Mouse (Mus musculus): ENCODE measurements around the gene Dmpk. TPM values are rescaled to one million over a fixed set of nuclear protein-coding genes. Genes with fewer than 3 reads are reported as not detected.
A peak's percentile ranks its signal among the peaks of the same experiment; 100 is the strongest.

Gene Dmpk
- polyA plus RNA-seq, 1 experiment from 2014 or later = 42.4 TPM

GRCm38 (mm10) chr7:19076586-19076991, 7.1 kb upstream of the Dmpk start:
- H3K4me1 ChIP-seq = peaks cover 34% of the 10 kb centered on the region
- no peak for ATAC-seq (ENCODE audit: insufficient number of reproducible peaks, low FRiP score, low TSS enrichment, low read depth)
- peak overlapping the region; percentile 80 for H3K4me2 ChIP-seq (replicated peaks)
- WGBS = 0% methylated on average over 22 of the region's 22 CpGs
- H3K4me3 ChIP-seq (replicated peaks) = peak overlapping the region; percentile 96
- peaks cover 38% of the 10 kb centered on the region for H3K36me3 ChIP-seq
- no peaks in the 10 kb centered on the region for H3K27me3 ChIP-seq
- H3K27ac ChIP-seq (replicated peaks) = peak overlapping the region; percentile 83
- H3K9ac ChIP-seq = peak overlapping the region; percentile 100
- H3K9me3 ChIP-seq (replicated peaks) = no peaks in the 10 kb centered on the region

GRCm38 (mm10) chr7:19077761-19078160, 5.9 kb upstream of the Dmpk start:
- ATAC-seq (ENCODE audit: insufficient number of reproducible peaks, low FRiP score, low TSS enrichment, low read depth) = no peak
- Histone ChIP-seq H3K36me3 (peaks cover 49% of the 10 kb centered on the region), H3K9me3 (replicated peaks) (no peaks in the 10 kb centered on the region), H3K9ac (peak overlapping the region; percentile 100; the same call in 1 of the 2 replicates), H3K4me2 (replicated peaks) (peak overlapping the region; percentile 80), H3K27ac (replicated peaks) (no peak overlapping the region), H3K4me1 (peaks cover 46% of the 10 kb centered on the region), H3K27me3 (no peaks in the 10 kb centered on the region), H3K4me3 (replicated peaks) (peak overlapping the region; percentile 96)
- 52% methylated on average over 14 of the region's 14 CpGs for WGBS

GRCm38 (mm10) chr7:19078732-19079131, 4.9 kb upstream of the Dmpk start:
- Histone ChIP-seq H3K4me1 (peaks cover 55% of the 10 kb centered on the region), H3K9ac (no peak overlapping the region), H3K27me3 (no peaks in the 10 kb centered on the region), H3K36me3 (peaks cover 49% of the 10 kb centered on the region), H3K4me2 (replicated peaks) (no peak overlapping the region), H3K9me3 (replicated peaks) (no peaks in the 10 kb centered on the region), H3K27ac (replicated peaks) (no peak overlapping the region), H3K4me3 (replicated peaks) (no peak overlapping the region)
- 86% methylated on average over 3 of the region's 3 CpGs for WGBS
- no peak for ATAC-seq (ENCODE audit: insufficient number of reproducible peaks, low FRiP score, low TSS enrichment, low read depth)

GRCm38 (mm10) chr7:19080451-19080950, 3.1 kb upstream of the Dmpk start:
- H3K36me3 ChIP-seq = peaks cover 49% of the 10 kb centered on the region
- no peaks in the 10 kb centered on the region for H3K27me3 ChIP-seq

GRCm38 (mm10) chr7:19082171-19082570, 1.5 kb upstream of the Dmpk start:
- WGBS = 80% methylated on average over 4 of the region's 4 CpGs
- H3K4me3 ChIP-seq (replicated peaks) = no peak overlapping the region
- H3K36me3 ChIP-seq = peaks cover 49% of the 10 kb centered on the region
- no peak for ATAC-seq (ENCODE audit: insufficient number of reproducible peaks, low FRiP score, low TSS enrichment, low read depth)
- no peak overlapping the region for H3K9ac ChIP-seq
- no peaks in the 10 kb centered on the region for H3K27me3 ChIP-seq
- peak overlapping the region; percentile 52; the same call in 1 of the 2 replicates for H3K27ac ChIP-seq (replicated peaks)
- H3K4me1 ChIP-seq = peaks cover 75% of the 10 kb centered on the region
- no peaks in the 10 kb centered on the region for H3K9me3 ChIP-seq (replicated peaks)
- no peak overlapping the region for H3K4me2 ChIP-seq (replicated peaks)

More at GRCm38 (mm10) chr7:19080451-19080950, 3.1 kb upstream of the Dmpk start:
- ATAC-seq (ENCODE audit: insufficient number of reproducible peaks, low FRiP score, low TSS enrichment, low read depth) = no peak
- Histone ChIP-seq H3K4me1 (peaks cover 69% of the 10 kb centered on the region), H3K4me3 (replicated peaks) (no peak overlapping the region), H3K4me2 (replicated peaks) (no peak overlapping the region), H3K27ac (replicated peaks) (no peak overlapping the region), H3K9me3 (replicated peaks) (no peaks in the 10 kb centered on the region), H3K9ac (no peak overlapping the region)
- WGBS = 84% methylated on average over 19 of the region's 19 CpGs

- H3K4me3 ChIP-seq (replicated peaks) = no peak overlapping the region
- H3K27ac ChIP-seq (replicated peaks) = peak overlapping the region; percentile 52
- no peaks in the 10 kb centered on the region for H3K27me3 ChIP-seq
- no peak overlapping the region for H3K9ac ChIP-seq
- no peaks in the 10 kb centered on the region for H3K9me3 ChIP-seq (replicated peaks)
- 34% methylated on average over 6 of the region's 6 CpGs for WGBS
- ATAC-seq (ENCODE audit: insufficient number of reproducible peaks, low FRiP score, low TSS enrichment, low read depth) = no peak
- peak overlapping the region; percentile 34 for H3K4me2 ChIP-seq (replicated peaks)
- peaks cover 65% of the 10 kb centered on the region for H3K4me1 ChIP-seq
- H3K36me3 ChIP-seq = peaks cover 55% of the 10 kb centered on the region
These were observed 553 bp upstream of the Dmpk start for GRCm38 (mm10) chr7:19083096-19083495.

- no peak for ATAC-seq (ENCODE audit: insufficient number of reproducible peaks, low FRiP score, low TSS enrichment, low read depth)
- H3K9me3 ChIP-seq (replicated peaks) = no peaks in the 10 kb centered on the region
- H3K4me3 ChIP-seq (replicated peaks) = peak overlapping the region; percentile 32
- H3K4me2 ChIP-seq (replicated peaks) = peak overlapping the region; percentile 34
- H3K27me3 ChIP-seq = no peaks in the 10 kb centered on the region
- WGBS = 64% methylated on average over 6 of the region's 6 CpGs
- H3K36me3 ChIP-seq = peaks cover 49% of the 10 kb centered on the region
- 0 out of 2 replicates have a peak overlapping the region, but pooled peaks have one; percentile 4 for H3K9ac ChIP-seq
- H3K4me1 ChIP-seq = peaks cover 64% of the 10 kb centered on the region
- peak overlapping the region; percentile 52 for H3K27ac ChIP-seq (replicated peaks)
These were observed 675 bp downstream of the Dmpk start for GRCm38 (mm10) chr7:19084277-19084771.

- Histone ChIP-seq H3K4me1 (peaks cover 64% of the 10 kb centered on the region), H3K9ac (no peak overlapping the region; the same call in 1 of the 2 replicates), H3K4me3 (replicated peaks) (peak overlapping the region; percentile 32), H3K27ac (replicated peaks) (peak overlapping the region; percentile 52; the same call in 1 of the 2 replicates), H3K4me2 (replicated peaks) (peak overlapping the region; percentile 34), H3K27me3 (no peaks in the 10 kb centered on the region), H3K9me3 (replicated peaks) (no peaks in the 10 kb centered on the region), H3K36me3 (peaks cover 48% of the 10 kb centered on the region)
- no peak for ATAC-seq (ENCODE audit: insufficient number of reproducible peaks, low FRiP score, low TSS enrichment, low read depth)
- WGBS = 27% methylated on average over 8 of the region's 9 CpGs
These were observed 1.3 kb downstream of the Dmpk start for GRCm38 (mm10) chr7:19084921-19085473.

GRCm38 (mm10) chr7:19085495-19085894, 1.8 kb downstream of the Dmpk start:
- Histone ChIP-seq H3K4me3 (replicated peaks) (peak overlapping the region; percentile 32), H3K27ac (replicated peaks) (peak overlapping the region; percentile 52), H3K36me3 (peaks cover 46% of the 10 kb centered on the region), H3K4me2 (replicated peaks) (peak overlapping the region; percentile 34), H3K27me3 (no peaks in the 10 kb centered on the region), H3K4me1 (peaks cover 63% of the 10 kb centered on the region), H3K9me3 (replicated peaks) (no peaks in the 10 kb centered on the region), H3K9ac (no peak overlapping the region; the same call in 1 of the 2 replicates)
- ATAC-seq (ENCODE audit: insufficient number of reproducible peaks, low FRiP score, low TSS enrichment, low read depth) = no peak
- WGBS = 15% methylated on average over 6 of the region's 6 CpGs

GRCm38 (mm10) chr7:19086042-19086441, 2.4 kb downstream of the Dmpk start:
- H3K9ac ChIP-seq = no peak overlapping the region
- peaks cover 41% of the 10 kb centered on the region for H3K36me3 ChIP-seq
- no peaks in the 10 kb centered on the region for H3K9me3 ChIP-seq (replicated peaks)
- ATAC-seq (ENCODE audit: insufficient number of reproducible peaks, low FRiP score, low TSS enrichment, low read depth) = no peak
- no peaks in the 10 kb centered on the region for H3K27me3 ChIP-seq
- 19% methylated on average over 14 of the region's 14 CpGs for WGBS
- H3K27ac ChIP-seq (replicated peaks) = peak overlapping the region; percentile 52; the same call in 1 of the 2 replicates
- H3K4me2 ChIP-seq (replicated peaks) = peak overlapping the region; percentile 34
- peak overlapping the region; percentile 32 for H3K4me3 ChIP-seq (replicated peaks)
- peaks cover 58% of the 10 kb centered on the region for H3K4me1 ChIP-seq

GRCm38 (mm10) chr7:19086760-19087159, 3.1 kb downstream of the Dmpk start:
- peaks cover 56% of the 10 kb centered on the region for H3K4me1 ChIP-seq
- ATAC-seq (ENCODE audit: insufficient number of reproducible peaks, low FRiP score, low TSS enrichment, low read depth) = no peak
- no peak overlapping the region for H3K27ac ChIP-seq (replicated peaks)
- H3K4me3 ChIP-seq (replicated peaks) = no peak overlapping the region
- WGBS = 63% methylated on average over 18 of the region's 18 CpGs
- no peak overlapping the region for H3K4me2 ChIP-seq (replicated peaks)
- no peaks in the 10 kb centered on the region for H3K9me3 ChIP-seq (replicated peaks)
- no peaks in the 10 kb centered on the region for H3K27me3 ChIP-seq
- H3K9ac ChIP-seq = no peak overlapping the region
- peaks cover 34% of the 10 kb centered on the region for H3K36me3 ChIP-seq

Data from embryonic facial prominence, embryonic 15.5 days (tissue).